Mouse (Mus musculus) embryonic facial prominence, embryonic 15.5 days (tissue): ENCODE data around the gene Gm7030. TPM values are rescaled to one million over a fixed set of nuclear protein-coding genes. Genes with fewer than 3 reads are reported as not detected.
A peak's percentile ranks its signal among the peaks of the same experiment; 100 is the strongest.
"Not testable (repeated sequence)": the region's sequence is repeated elsewhere in the genome, so short reads cannot be mapped to it uniquely, and the experiment has no call there.

ENCODE experiments used
- ATAC-seq: fragments of 200-750 bp; cut with Nextera tagmentation; 2 replicates; pipeline ENCODE4 v1.8.0; 2017; ENCODE audit warnings: low read depth, moderate TSS enrichment; ENCODE audit not compliant: insufficient number of reproducible peaks, low FRiP score, low TSS enrichment
- H3K27ac ChIP-seq: fragments of 300-500 bp; sonication (generic); replicated peaks from 2 replicates; pipeline ENCODE4 v1.5.1; 2015; ENCODE audit warnings: mild to moderate bottlenecking, inconsistent platforms
- H3K27me3 ChIP-seq: fragments of 300-500 bp; sonication (generic); 2 replicates; pipeline ENCODE4 v1.6.1; 2015; ENCODE audit warnings: inconsistent platforms
- H3K36me3 ChIP-seq: fragments of 300-500 bp; sonication (generic); 2 replicates; pipeline ENCODE4 v1.6.1; 2015; ENCODE audit warnings: mild to moderate bottlenecking, inconsistent platforms
- H3K4me1 ChIP-seq: fragments of 300-500 bp; sonication (generic); 2 replicates; pipeline ENCODE4 v1.6.1; 2015; ENCODE audit warnings: inconsistent platforms
- H3K4me2 ChIP-seq: fragments of 300-500 bp; sonication (generic); replicated peaks from 2 replicates; pipeline ENCODE4 v1.6.1; 2015; ENCODE audit warnings: mild to moderate bottlenecking, inconsistent platforms
- H3K4me3 ChIP-seq: fragments of 300-500 bp; sonication (generic); replicated peaks from 2 replicates; pipeline ENCODE4 v1.5.1; 2015; ENCODE audit warnings: mild to moderate bottlenecking, inconsistent platforms
- H3K9ac ChIP-seq: fragments of 300-500 bp; sonication (generic); 2 replicates; pipeline ENCODE4 v1.6.1; 2015; ENCODE audit warnings: inconsistent platforms
- H3K9me3 ChIP-seq: fragments of 300-500 bp; sonication (generic); replicated peaks from 2 replicates; pipeline ENCODE4 v1.6.1; 2016; ENCODE audit warnings: inconsistent platforms
- WGBS: fragments of 180-500 bp; shearing (Covaris S2); methylation state at CpG from one replicate; pipeline ENCODE4 v1.1.7; 2015; 5-methylcytosine and 5-hydroxymethylcytosine counted together
- polyA plus RNA-seq: library from polyadenylated mRNA; unstranded; fragments of >200 nt; fragmentation: Nextera tagmentation; extraction: Ambion mirVana; gene quantifications from 2 replicates; pipeline ENCODE4 v1.2.1, GENCODE M21; 2015

Gene Gm7030
- polyA plus RNA-seq, 1 experiment from 2014 or later, result not detected

- H3K27ac ChIP-seq, H3K9me3 ChIP-seq, H3K9ac ChIP-seq, H3K36me3 ChIP-seq, ATAC-seq: not testable (repeated sequence)
- Histone ChIP-seq H3K27me3 (peaks cover 79% of the 10 kb centered on the region), H3K4me1 (peaks cover 13% of the 10 kb centered on the region), H3K4me2 (peak overlapping the region; percentile 65), H3K4me3 (peak overlapping the region; percentile 41)
- WGBS, result 10% methylated on average over 11 of the region's 11 CpGs
These were observed 29.0 kb upstream of the Gm7030 start for GRCm38 (mm10) chr17:36158264-36158663.

GRCm38 (mm10) chr17:36157782-36158181, 28.6 kb upstream of the Gm7030 start:
- H3K27ac ChIP-seq, H3K9ac ChIP-seq, ATAC-seq, H3K9me3 ChIP-seq, H3K36me3 ChIP-seq: not testable (repeated sequence)
- peaks cover 13% of the 10 kb centered on the region for H3K4me1 ChIP-seq
- H3K4me2 ChIP-seq, result peak overlapping the region; percentile 65
- peak overlapping the region; percentile 41 for H3K4me3 ChIP-seq
- 0% methylated on average over 31 of the region's 36 CpGs for WGBS
- H3K27me3 ChIP-seq, result peaks cover 78% of the 10 kb centered on the region

DNA sequence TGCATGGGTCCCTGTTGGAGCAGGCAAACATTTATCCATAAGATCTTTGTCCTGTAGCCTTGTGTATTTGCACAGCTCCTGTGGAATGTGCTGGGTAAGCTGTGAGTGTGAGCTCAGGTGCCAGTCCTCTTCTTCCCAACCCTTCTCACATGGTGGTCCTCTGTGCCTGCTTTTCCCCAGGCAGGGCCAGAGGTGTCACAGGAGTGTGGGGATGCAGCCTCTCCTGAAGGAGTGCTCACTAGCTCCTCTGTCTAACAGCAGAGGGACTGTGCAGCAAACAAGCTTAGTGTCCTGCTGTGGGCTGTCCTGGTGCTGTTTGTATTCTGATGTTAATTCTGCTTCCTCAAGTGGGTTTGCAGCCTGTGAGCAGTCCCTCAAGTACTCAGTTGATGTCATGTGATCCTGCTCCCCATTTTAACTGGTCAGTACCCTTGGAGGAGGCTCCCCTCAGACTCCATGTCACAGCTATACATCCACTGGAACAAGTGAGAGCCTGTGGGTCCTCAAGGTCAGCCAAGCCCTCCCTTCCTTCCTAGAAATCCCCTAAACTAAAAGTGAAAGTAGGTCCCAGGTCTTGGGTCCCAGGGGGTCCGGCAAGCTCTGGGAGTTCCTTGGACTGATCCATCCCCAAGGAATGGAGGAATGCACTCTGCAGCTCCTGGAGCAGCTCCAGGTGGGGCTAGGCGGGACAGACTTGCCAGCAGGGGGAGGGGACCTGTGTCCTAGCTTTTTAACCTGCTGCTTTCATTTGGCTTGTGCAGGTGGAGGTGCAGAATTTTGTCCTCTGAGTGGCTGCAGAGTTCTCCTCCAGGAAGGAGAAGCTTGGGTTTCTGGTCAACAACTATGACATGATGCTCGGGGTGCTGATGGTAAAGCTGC, 25.3 kb upstream of the Gm7030 start:
- no peaks in the 10 kb centered on the region for H3K36me3 ChIP-seq
- H3K9me3 ChIP-seq, result no peaks in the 10 kb centered on the region
- H3K27ac ChIP-seq, result no peak overlapping the region
- peaks cover 3% of the 10 kb centered on the region; the same call in 1 of the 2 replicates for H3K4me1 ChIP-seq
- 20% methylated on average over 3 of the region's 3 CpGs for WGBS
- H3K4me3 ChIP-seq, result no peak overlapping the region
- H3K27me3 ChIP-seq, result peaks cover 62% of the 10 kb centered on the region
- no peak overlapping the region for H3K9ac ChIP-seq
- no peak overlapping the region for H3K4me2 ChIP-seq
- no peak for ATAC-seq

DNA sequence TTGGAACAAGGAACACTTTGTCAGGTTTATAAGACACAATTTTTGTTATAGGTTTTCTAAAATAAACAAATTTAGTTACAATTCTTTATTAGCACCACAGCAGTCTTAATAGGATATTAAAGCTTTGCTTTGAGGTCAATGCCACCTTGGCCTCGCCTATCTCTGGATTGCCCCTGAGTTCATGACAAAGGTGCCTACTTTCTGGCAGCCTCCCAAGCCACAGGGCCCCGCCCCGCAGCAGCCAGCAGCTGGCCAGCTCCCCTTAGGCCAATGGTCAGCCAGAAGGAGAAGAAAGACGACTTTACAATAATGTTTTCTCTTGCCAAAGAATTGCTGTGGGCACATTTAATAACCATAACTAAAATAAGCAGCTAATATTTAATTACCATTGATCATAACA, 22.0 kb upstream of the Gm7030 start:
- H3K9me3 ChIP-seq, ATAC-seq, H3K36me3 ChIP-seq, H3K27ac ChIP-seq, H3K4me1 ChIP-seq, H3K9ac ChIP-seq, H3K4me3 ChIP-seq, H3K4me2 ChIP-seq: not testable (repeated sequence)
- H3K27me3 ChIP-seq, result peaks cover 59% of the 10 kb centered on the region
- 43% methylated on average over 4 of the region's 4 CpGs for WGBS

DNA sequence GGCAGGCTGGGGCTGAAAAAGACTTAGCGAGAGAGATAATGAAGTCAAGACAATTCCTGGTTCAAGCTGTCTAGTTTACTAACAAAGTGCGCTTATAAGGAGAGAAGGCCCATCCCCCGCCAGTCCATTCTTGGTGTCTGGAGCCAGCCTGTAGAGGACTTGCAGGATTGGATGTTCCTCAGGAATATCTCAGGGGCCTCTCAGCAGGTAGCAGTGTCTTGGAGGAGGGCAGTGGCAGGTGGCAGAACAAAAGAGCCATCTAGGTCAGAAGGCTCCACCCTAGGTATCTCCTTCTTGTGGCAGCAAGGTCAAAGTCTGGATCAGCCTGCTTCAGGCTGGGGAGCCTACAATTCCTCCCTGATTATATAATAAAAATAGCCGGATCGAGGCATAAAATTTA, 19.2 kb upstream of the Gm7030 start:
- not testable (repeated sequence) for H3K4me3 ChIP-seq, H3K4me2 ChIP-seq, H3K9me3 ChIP-seq, ATAC-seq, H3K9ac ChIP-seq, H3K27ac ChIP-seq, H3K36me3 ChIP-seq
- H3K27me3 ChIP-seq, result peaks cover 56% of the 10 kb centered on the region
- peaks cover 10% of the 10 kb centered on the region for H3K4me1 ChIP-seq
- 73% methylated on average over 5 of the region's 5 CpGs for WGBS

- WGBS, result 72% methylated on average over 1 of the region's 1 CpGs
- H3K27ac ChIP-seq, H3K4me3 ChIP-seq, H3K9ac ChIP-seq, ATAC-seq, H3K36me3 ChIP-seq, H3K9me3 ChIP-seq, H3K4me2 ChIP-seq: not testable (repeated sequence)
- H3K27me3 ChIP-seq, result peaks cover 55% of the 10 kb centered on the region
- H3K4me1 ChIP-seq, result peaks cover 10% of the 10 kb centered on the region
These were observed 17.7 kb upstream of the Gm7030 start for GRCm38 (mm10) chr17:36146937-36147336.

DNA sequence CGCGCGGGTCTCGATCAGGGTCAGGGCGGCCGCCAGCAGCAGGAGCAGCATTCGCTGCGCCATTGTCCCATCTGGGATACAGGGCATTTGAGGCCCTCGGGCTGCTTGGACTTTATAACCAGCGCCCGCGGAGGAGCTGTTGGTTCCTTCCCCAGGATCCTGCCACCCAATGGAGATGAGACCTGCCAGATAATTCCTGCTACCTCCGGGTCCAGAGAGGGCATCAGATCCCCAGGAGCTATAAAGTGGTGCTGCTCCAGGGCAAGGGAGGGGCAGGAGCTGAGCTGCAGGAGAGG, 16.6 kb upstream of the Gm7030 start:
- not testable (repeated sequence) for H3K9me3 ChIP-seq, H3K9ac ChIP-seq, H3K27ac ChIP-seq, H3K36me3 ChIP-seq, ATAC-seq
- Histone ChIP-seq H3K4me1 (peaks cover 10% of the 10 kb centered on the region), H3K27me3 (peaks cover 55% of the 10 kb centered on the region), H3K4me3 (peak overlapping the region; percentile 44), H3K4me2 (peak overlapping the region; percentile 65)
- 0% methylated on average over 13 of the region's 13 CpGs for WGBS

GRCm38 (mm10) chr17:36145111-36145860, 16.1 kb upstream of the Gm7030 start:
- H3K27me3 ChIP-seq, result peaks cover 55% of the 10 kb centered on the region
- no peaks in the 10 kb centered on the region for H3K36me3 ChIP-seq
- peaks cover 10% of the 10 kb centered on the region for H3K4me1 ChIP-seq
- ATAC-seq, result no peak; the same call in 1 of the 2 replicates
- 1% methylated on average over 76 of the region's 78 CpGs for WGBS
- no peak overlapping the region for H3K27ac ChIP-seq
- H3K9ac ChIP-seq, result no peak overlapping the region
- H3K4me2 ChIP-seq, result peak overlapping the region; percentile 65
- H3K4me3 ChIP-seq, result peak overlapping the region; percentile 44
- no peaks in the 10 kb centered on the region for H3K9me3 ChIP-seq

- not testable (repeated sequence) for H3K9ac ChIP-seq, H3K36me3 ChIP-seq, H3K9me3 ChIP-seq, H3K4me1 ChIP-seq, ATAC-seq, H3K4me2 ChIP-seq, H3K4me3 ChIP-seq, H3K27ac ChIP-seq
- peaks cover 19% of the 10 kb centered on the region for H3K27me3 ChIP-seq
- 76% methylated on average over 1 of the region's 1 CpGs for WGBS
These were observed 7.1 kb upstream of the Gm7030 start for GRCm38 (mm10) chr17:36136299-36136848.

- not testable (repeated sequence) for H3K4me1 ChIP-seq, ATAC-seq, H3K4me3 ChIP-seq, H3K27ac ChIP-seq, H3K9me3 ChIP-seq, H3K36me3 ChIP-seq, H3K9ac ChIP-seq, H3K4me2 ChIP-seq
- H3K27me3 ChIP-seq, result peaks cover 19% of the 10 kb centered on the region
These were observed 6.4 kb upstream of the Gm7030 start for GRCm38 (mm10) chr17:36135421-36136231.
